Mouse (Mus musculus) olfactory bulb, adult 2 months (tissue): Measurements from ENCODE around the gene Olfr322.

Experiments
- CTCF ChIP-seq: fragments of 200-500 bp; IDR thresholded peaks from 2 replicates; pipeline ENCODE4 v1.5.1; 2012; ENCODE audit warnings: low read depth, mild to moderate bottlenecking, low read length, moderate library complexity; ENCODE audit not compliant: insufficient read depth
- POLR2A ChIP-seq: fragments of 200-500 bp; IDR thresholded peaks from 2 replicates; pipeline ENCODE4 v1.6.1; 2012; ENCODE audit warnings: mild to moderate bottlenecking, low read depth, low read length, moderate library complexity; ENCODE audit not compliant: insufficient read depth

GRCm38 (mm10) chr11:58618369-58618768 is 40.2 kb upstream of the Olfr322 start:
- TF ChIP-seq POLR2A, result no peak
- TF ChIP-seq CTCF, result no peak
